Mouse (Mus musculus): ENCODE measurements around the gene Slc25a22. TPM values are rescaled to one million over a fixed set of nuclear protein-coding genes. Genes with fewer than 3 reads are reported as not detected.
"Not testable (repeated sequence)": the region's sequence is repeated elsewhere in the genome, so short reads cannot be mapped to it uniquely, and the experiment has no call there.

Gene Slc25a22
- total RNA-seq, 2 experiments from 2014 or later: 270 to 289 TPM

GRCm38 (mm10) chr7:141460391-141461113 lies 22.9 kb upstream of the Slc25a22 start, which contains the start of gene Cracr2b:
Gene Cracr2b, plus strand, starts transcription at chr7:141461094.
- no peak for DNase-seq (ENCODE audit: low spot score in 2 of 2)
- intact Hi-C loops (cut with DNase I): no loop called here

- intact Hi-C loops (cut with DNase I): no loop called here
- no peak for DNase-seq (ENCODE audit: low spot score in 2 of 2)
Observed at GRCm38 (mm10) chr7:141460001-141460390, 22.3 kb upstream of the Slc25a22 start.

GRCm38 (mm10) chr7:141459301-141459711 lies 21.6 kb upstream of the Slc25a22 start:
- intact Hi-C loops (cut with DNase I): loop anchor here (5.0 kb wide), 1 partner anchor 47 kb away; the partner anchor contains the start of gene Gatd1
- no peak for DNase-seq (ENCODE audit: low spot score in 2 of 2)

- DNase-seq (ENCODE audit: low spot score in 2 of 2): no peak
- intact Hi-C loops (cut with DNase I): loop anchor here (5.0 kb wide), 1 partner anchor 46 kb away; the partner anchor contains the start of gene Gatd1
Observed at GRCm38 (mm10) chr7:141458661-141459060, 21.0 kb upstream of the Slc25a22 start.

- peak in 1 of 2 experiments; percentile 12 for DNase-seq (ENCODE audit: low spot score in 2 of 2)
- intact Hi-C loops (cut with DNase I): loop anchor here (5.0 kb wide), 1 partner anchor 46 kb away; the partner anchor contains the start of gene Gatd1
Observed at GRCm38 (mm10) chr7:141457986-141458660, 20.4 kb upstream of the Slc25a22 start.

GRCm38 (mm10) chr7:141457236-141457635 lies 19.5 kb upstream of the Slc25a22 start:
- no peak for DNase-seq (ENCODE audit: low spot score in 2 of 2)
- intact Hi-C loops (cut with DNase I): loop anchor here (5.0 kb wide), 1 partner anchor 45 kb away; the partner anchor contains the start of gene Gatd1

- no peak for DNase-seq (ENCODE audit: low spot score in 2 of 2)
- intact Hi-C loops (cut with DNase I): loop anchor here (5.0 kb wide), 1 partner anchor 44 kb away; the partner anchor contains the start of gene Gatd1
Observed at GRCm38 (mm10) chr7:141456739-141457138, 19.0 kb upstream of the Slc25a22 start.

- DNase-seq (ENCODE audit: low spot score in 2 of 2): peak; percentile 46 to 52
- intact Hi-C loops (cut with DNase I): loop anchor here (5.0 kb wide), 1 partner anchor 43 kb away; the partner anchor contains the start of gene Gatd1
Observed at GRCm38 (mm10) chr7:141455610-141456314, 18.1 kb upstream of the Slc25a22 start.

DNA sequence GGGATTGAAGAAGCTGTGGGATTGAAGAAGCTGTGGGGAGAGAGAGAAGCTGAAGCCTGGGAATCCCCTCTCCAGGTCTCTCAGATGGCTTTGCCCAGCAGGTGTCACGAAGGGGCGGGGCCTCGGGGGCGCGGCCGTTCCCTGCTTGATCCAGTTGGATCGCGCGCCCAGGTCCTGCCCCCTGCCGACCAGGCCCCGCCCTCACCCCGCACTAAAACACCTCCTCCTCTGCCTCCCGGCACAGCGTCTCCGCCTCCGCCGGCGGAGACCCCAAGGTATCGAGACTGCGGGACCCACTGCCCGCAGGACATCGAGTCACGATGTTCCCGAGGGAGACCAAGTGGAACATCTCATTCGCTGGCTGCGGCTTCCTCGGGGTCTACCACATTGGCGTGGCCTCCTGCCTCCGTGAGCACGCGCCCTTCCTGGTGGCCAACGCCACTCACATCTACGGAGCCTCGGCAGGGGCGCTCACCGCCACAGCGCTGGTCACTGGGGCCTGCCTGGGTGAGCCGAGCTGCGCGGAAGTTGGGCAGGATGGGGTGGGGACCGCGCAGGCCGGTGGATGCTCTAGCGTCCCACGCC lies 17.4 kb upstream of the Slc25a22 start, which contains the start of gene Pnpla2:
TSS of gene Pnpla2 (plus strand) at position 232 of the 585 bp plus-strand sequence.
- intact Hi-C loops (cut with DNase I): loop anchor here (5.0 kb wide), 1 partner anchor 43 kb away; the partner anchor contains the start of gene Gatd1
- DNase-seq (ENCODE audit: low spot score in 2 of 2): peak; percentile 90 to 92

- intact Hi-C loops (cut with DNase I): no loop called here
- DNase-seq (ENCODE audit: low spot score in 2 of 2): no peak
Observed at GRCm38 (mm10) chr7:141453636-141454035, 15.9 kb upstream of the Slc25a22 start.

DNA sequence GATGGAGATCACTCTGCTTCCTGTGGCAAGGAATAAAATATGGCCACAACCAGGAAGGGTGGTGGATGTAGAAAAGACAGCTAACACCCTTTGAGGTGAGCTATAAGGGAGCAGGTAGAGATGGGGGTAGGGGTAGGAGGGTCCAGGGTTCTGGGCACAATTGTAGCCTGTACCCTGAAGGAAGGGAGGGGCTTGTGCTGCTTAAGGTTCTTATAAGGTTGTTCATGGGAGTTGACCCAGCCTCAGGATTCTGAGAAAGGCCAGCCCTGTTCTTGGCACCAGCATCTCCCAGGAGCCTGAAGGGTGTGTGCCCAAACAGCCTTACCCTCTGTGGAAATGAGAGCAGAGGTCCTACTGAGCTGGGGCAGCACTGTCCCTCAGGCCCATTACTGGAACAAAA lies 14.2 kb upstream of the Slc25a22 start:
- intact Hi-C loops (cut with DNase I): no loop called here
- no peak for DNase-seq (ENCODE audit: low spot score in 2 of 2)

DNA sequence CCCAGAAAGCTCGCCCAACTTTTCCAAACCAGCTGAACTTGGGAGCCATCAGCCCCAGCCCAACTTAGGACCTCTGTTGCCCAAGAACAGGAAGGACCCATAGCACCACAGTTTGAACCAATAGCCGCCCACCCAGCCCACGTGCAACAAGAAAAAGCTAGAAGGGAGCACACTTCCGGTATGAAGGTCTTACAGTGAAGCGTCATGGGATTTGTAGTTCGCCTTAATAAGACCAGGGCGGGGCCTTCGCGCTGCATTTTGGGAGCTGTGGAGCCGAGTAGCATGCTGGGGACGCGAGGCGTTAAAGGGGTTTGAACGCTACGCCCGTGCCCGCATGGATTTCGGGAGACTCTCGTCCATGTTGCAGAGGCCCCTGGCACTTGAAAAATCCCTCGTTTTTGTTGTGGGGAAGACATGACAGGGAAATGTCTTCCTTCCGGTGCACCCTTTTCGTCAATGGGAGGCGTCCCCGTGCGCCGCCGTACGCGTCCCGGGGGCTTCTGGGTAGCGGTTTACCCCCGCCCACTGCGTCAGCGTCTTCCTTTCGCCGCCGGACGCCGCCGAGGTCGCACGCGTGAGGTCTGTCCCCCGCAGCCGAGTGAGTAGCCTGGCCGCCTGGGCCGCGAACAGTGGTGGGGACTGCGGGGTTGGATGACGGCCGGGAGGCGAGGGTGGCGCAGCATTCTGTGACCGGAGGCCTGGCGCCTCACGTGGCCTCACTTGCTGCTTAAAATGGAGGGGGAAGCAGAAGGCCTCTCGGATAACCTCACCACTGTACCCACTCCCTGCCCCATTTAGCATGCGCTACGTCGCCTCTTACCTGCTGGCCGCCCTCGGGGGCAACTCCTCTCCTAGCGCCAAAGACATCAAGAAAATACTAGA lies 9.7 kb upstream of the Slc25a22 start, which contains the start of gene Rplp2:
TSS of gene Rplp2 (plus strand) at position 261 of the 882 bp plus-strand sequence.
- intact Hi-C loops (cut with DNase I): no loop called here
- peak; percentile 98 for DNase-seq (ENCODE audit: low spot score in 2 of 2)

DNA sequence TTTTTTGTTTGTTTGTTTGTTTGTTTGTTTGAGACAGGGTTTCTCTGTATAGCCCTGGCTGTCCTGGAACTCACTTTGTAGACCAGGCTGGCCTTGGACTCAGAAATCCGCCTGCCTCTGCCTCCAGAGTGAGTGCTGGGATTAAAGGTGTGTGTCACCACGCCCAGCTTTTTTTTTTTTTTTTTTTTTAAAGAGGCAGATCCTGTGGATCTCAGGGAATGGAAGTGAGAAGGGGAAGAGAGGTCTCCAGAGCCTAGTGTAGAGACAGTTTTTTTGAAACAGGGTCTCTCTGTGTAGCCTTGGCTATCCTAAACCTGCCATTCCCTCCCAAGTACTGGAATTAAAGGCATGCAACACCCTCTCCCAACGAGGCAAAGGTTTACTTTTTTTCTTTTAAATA lies 8.7 kb upstream of the Slc25a22 start:
- DNase-seq (ENCODE audit: low spot score in 2 of 2); intact Hi-C loops (cut with DNase I): not testable (repeated sequence)

DNA sequence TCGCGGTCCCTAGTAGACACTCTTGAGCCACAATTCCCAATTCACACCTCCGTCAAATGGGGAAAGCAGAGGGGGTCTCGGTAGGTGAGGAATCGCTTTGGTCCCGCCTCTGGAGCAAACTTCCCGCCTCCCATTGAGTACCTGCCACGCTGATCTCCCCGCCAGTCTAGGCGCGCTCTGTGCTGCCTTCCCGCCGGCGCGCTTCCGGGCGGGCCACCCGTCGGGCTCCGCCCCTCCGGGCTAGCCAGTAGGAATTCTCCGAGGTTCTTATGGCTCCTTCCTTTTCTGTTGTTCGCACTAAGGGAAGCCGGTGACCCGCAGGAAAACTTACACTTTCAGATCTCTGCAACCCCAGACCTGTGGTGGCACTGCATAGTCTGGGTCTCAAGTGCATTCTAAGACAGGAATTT lies 6.1 kb upstream of the Slc25a22 start, which contains the start of gene Pidd1:
TSS of gene Pidd1 (minus strand) at position 198 of the 410 bp plus-strand sequence.
- intact Hi-C loops (cut with DNase I): no loop called here
- no peak for DNase-seq (ENCODE audit: low spot score in 2 of 2)

GRCm38 (mm10) chr7:141443081-141443821 lies 5.6 kb upstream of the Slc25a22 start:
- no peak for DNase-seq (ENCODE audit: low spot score in 2 of 2)
- intact Hi-C loops (cut with DNase I): no loop called here

DNA sequence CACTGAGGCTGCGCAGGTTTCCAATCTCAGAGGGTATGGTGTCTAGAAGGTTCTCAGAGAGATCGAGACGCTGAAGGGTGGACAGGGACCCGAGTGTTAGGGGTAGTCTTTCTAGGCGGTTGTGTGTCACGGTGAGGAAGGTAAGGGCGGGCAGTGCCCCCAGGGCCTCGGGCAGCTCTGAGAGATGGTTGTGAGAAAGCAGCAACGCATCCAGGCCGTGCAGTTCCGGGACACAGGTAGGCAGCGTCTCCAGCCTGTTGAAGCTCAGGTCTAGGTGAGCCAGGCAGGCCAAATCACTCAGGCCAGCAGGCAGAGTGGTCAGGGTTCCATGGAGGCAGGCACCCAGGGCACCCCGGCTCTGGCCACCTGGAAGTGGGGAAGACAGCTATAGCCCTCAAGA lies 4.5 kb upstream of the Slc25a22 start:
- intact Hi-C loops (cut with DNase I): no loop called here
- DNase-seq (ENCODE audit: low spot score in 2 of 2): no peak

- intact Hi-C loops (cut with DNase I): no loop called here
- DNase-seq (ENCODE audit: low spot score in 2 of 2): no peak
Observed at GRCm38 (mm10) chr7:141441460-141441859, 3.8 kb upstream of the Slc25a22 start.

- intact Hi-C loops (cut with DNase I): no loop called here
- no peak for DNase-seq (ENCODE audit: low spot score in 2 of 2)
Observed at GRCm38 (mm10) chr7:141440613-141441012, 2.9 kb upstream of the Slc25a22 start.
